ENCODE assay signal across 7 mouse cellular contexts in genomic region chr7:29296998-29297397, GRCm38 (mm10). TPM values are rescaled to one million over a fixed set of nuclear protein-coding genes. Genes with fewer than 3 reads are reported as not detected.
DNase-seq lines count a peak whose midpoint lies in the region; ATAC-seq and TF ChIP-seq lines count a peak whose summit lies in the region.

No protein-coding gene starts in this region.

- no peaks in the 10 kb centered on the region for H3K9me3 ChIP-seq in forebrain, embryonic 16.5 days (ENCODE audit: control insufficient read depth, low read length)
- no peaks in the 10 kb centered on the region for H3K9me3 ChIP-seq in intestine, embryonic 15.5 days
- H3K9me3 ChIP-seq in lung, embryonic 14.5 days (ENCODE audit: low read depth, low read length): no peaks in the 10 kb centered on the region

- H3K36me3 ChIP-seq in thymus, adult 2 months (ENCODE audit: control insufficient read depth, insufficient read depth, low read length): no peaks in the 10 kb centered on the region
- no peaks in the 10 kb centered on the region for H3K36me3 ChIP-seq in forebrain, embryonic 16.5 days (ENCODE audit: control insufficient read depth, insufficient read depth)
- no peaks in the 10 kb centered on the region for H3K36me3 ChIP-seq in intestine, embryonic 15.5 days
- peaks cover 11% of the 10 kb centered on the region; the same call in 1 of the 2 replicates for H3K36me3 ChIP-seq in lung, embryonic 14.5 days (ENCODE audit: insufficient read depth)

- whole genome bisulfite sequencing in thymus, adult 2 months: 22% methylated on average over 10 of the region's 10 CpGs
- 11% methylated on average over 10 of the region's 10 CpGs for WGBS in forebrain, embryonic 16.5 days
- 10% methylated on average over 10 of the region's 10 CpGs for WGBS in intestine, embryonic 15.5 days
- WGBS in lung, embryonic 14.5 days: 8% methylated on average over 10 of the region's 10 CpGs

- TF ChIP-seq CTCF in thymus, adult 2 months (IDR thresholded peaks at IDR 0.05; ENCODE audit: borderline replicate concordance, control insufficient read depth, extremely low read depth, insufficient read depth, low read length, poor library complexity): no peak
- peak; percentile 91 for TF ChIP-seq CTCF in lung, embryonic 14.5 days (IDR thresholded peaks at IDR 0.05; ENCODE audit: low read depth)

- TF ChIP-seq POLR2A in thymus, adult 2 months (IDR thresholded peaks at IDR 0.05; ENCODE audit: control insufficient read depth, extremely low read depth, insufficient read depth, low read length, poor library complexity): no peak

- peak overlapping the region; percentile 11; the same call in 1 of the 2 replicates for H3K4me2 ChIP-seq in forebrain, embryonic 16.5 days (ENCODE audit: low read length)
- peak overlapping the region; percentile 36 for H3K4me2 ChIP-seq in intestine, embryonic 15.5 days (replicated peaks)
- no peak overlapping the region for H3K4me2 ChIP-seq in lung, embryonic 14.5 days

- H3K27ac ChIP-seq in thymus, adult 2 months (ENCODE audit: control insufficient read depth, insufficient read depth, low read length): no peak overlapping the region
- no peak overlapping the region for H3K27ac ChIP-seq in forebrain, embryonic 16.5 days (ENCODE audit: low read length)
- no peak overlapping the region for H3K27ac ChIP-seq in intestine, embryonic 15.5 days
- no peak overlapping the region for H3K27ac ChIP-seq in lung, embryonic 14.5 days (ENCODE audit: low read depth)

- no peak for ATAC-seq in forebrain, embryonic 16.5 days
- ATAC-seq in intestine, embryonic 15.5 days: 0 out of 2 replicates have a peak, but pooled peaks have one; percentile 34
- ATAC-seq in lung, embryonic 14.5 days (ENCODE audit: insufficient read depth): no peak

- H3K4me3 ChIP-seq in thymus, adult 2 months (ENCODE audit: control insufficient read depth, insufficient read depth, low read length): no peak overlapping the region
- H3K4me3 ChIP-seq in forebrain, embryonic 16.5 days (replicated peaks; ENCODE audit: low read length): no peak overlapping the region
- H3K4me3 ChIP-seq in intestine, embryonic 15.5 days (replicated peaks): no peak overlapping the region
- no peak overlapping the region for H3K4me3 ChIP-seq in lung, embryonic 14.5 days (ENCODE audit: low read depth, low read length)

- H3K4me1 ChIP-seq in thymus, adult 2 months (replicated peaks; ENCODE audit: control insufficient read depth, insufficient read depth, low read length): peaks cover 4% of the 10 kb centered on the region; the same call in 1 of the 2 replicates
- H3K4me1 ChIP-seq in forebrain, embryonic 16.5 days (replicated peaks; ENCODE audit: control insufficient read depth, insufficient read depth, low read length): peaks cover 13% of the 10 kb centered on the region
- peaks cover 16% of the 10 kb centered on the region for H3K4me1 ChIP-seq in intestine, embryonic 15.5 days (replicated peaks)
- peaks cover 17% of the 10 kb centered on the region for H3K4me1 ChIP-seq in lung, embryonic 14.5 days (ENCODE audit: insufficient read depth)

- H3K27me3 ChIP-seq in thymus, adult 2 months (ENCODE audit: control insufficient read depth, insufficient read depth, low read length): no peaks in the 10 kb centered on the region
- H3K27me3 ChIP-seq in forebrain, embryonic 16.5 days (replicated peaks; ENCODE audit: control insufficient read depth, insufficient read depth, low read length): no peaks in the 10 kb centered on the region
- no peaks in the 10 kb centered on the region for H3K27me3 ChIP-seq in intestine, embryonic 15.5 days (replicated peaks)
- no peaks in the 10 kb centered on the region for H3K27me3 ChIP-seq in lung, embryonic 14.5 days (ENCODE audit: insufficient read depth, low read length)

- 0 out of 2 replicates have a peak overlapping the region, but pooled peaks have one; percentile 28 for H3K9ac ChIP-seq in forebrain, embryonic 16.5 days (replicated peaks; ENCODE audit: low read depth, low read length)
- no peak overlapping the region for H3K9ac ChIP-seq in intestine, embryonic 15.5 days
- no peak overlapping the region for H3K9ac ChIP-seq in lung, embryonic 14.5 days

- DNase-seq in thymus, adult 2 months: peak; percentile 66
- no peak for DNase-seq in thymus, adult 18-20 months
- peak; percentile 91 for DNase-seq in brain, adult 2 months (ENCODE audit: low read depth, low spot score)
- DNase-seq in lung, embryonic 14.5 days: peak; percentile 90
- peak; percentile 15 for DNase-seq in spleen, adult 12 weeks (ENCODE audit: low spot score)

RNA-seq across cellular contexts. Expression of gene Dpf1, which starts 6.8 kb away (rescaled TPM):
- 1.6 and 1.8 TPM in 2 replicates for polyA plus RNA-seq in thymus, adult 2 months (2012; rRNA removed)
- 259 and 270 TPM in 2 replicates for polyA plus RNA-seq in forebrain, embryonic 16.5 days (2015; fragmentation: Nextera tagmentation; extraction: Ambion mirVana)
- 6.7 and 6.8 TPM in 2 replicates for polyA plus RNA-seq in intestine, embryonic 15.5 days (2015; fragmentation: Nextera tagmentation; extraction: Ambion mirVana)
- 13.5 and 14.7 TPM in 2 replicates for polyA plus RNA-seq in lung, embryonic 14.5 days (2014; fragmentation: Nextera tagmentation; extraction: Ambion mirVana)

RNA-seq across cellular contexts. Expression of gene Ppp1r14a, which starts 7.9 kb away (rescaled TPM):
- polyA plus RNA-seq in thymus, adult 2 months (2012; rRNA removed): 5.4 and 5.8 TPM in 2 replicates
- 4.3 and 6.1 TPM in 2 replicates for polyA plus RNA-seq in forebrain, embryonic 16.5 days (2015; fragmentation: Nextera tagmentation; extraction: Ambion mirVana)
- 44.3 and 50.7 TPM in 2 replicates for polyA plus RNA-seq in intestine, embryonic 15.5 days (2015; fragmentation: Nextera tagmentation; extraction: Ambion mirVana)
- polyA plus RNA-seq in lung, embryonic 14.5 days (2014; fragmentation: Nextera tagmentation; extraction: Ambion mirVana): 114 and 127 TPM in 2 replicates

RNA-seq across cellular contexts. Expression of gene Spint2, which starts 15.3 kb away (rescaled TPM):
- 426 and 460 TPM in 2 replicates for polyA plus RNA-seq in thymus, adult 2 months (2012; rRNA removed)
- polyA plus RNA-seq in forebrain, embryonic 16.5 days (2015; fragmentation: Nextera tagmentation; extraction: Ambion mirVana): 39.9 and 50.9 TPM in 2 replicates
- 633 and 716 TPM in 2 replicates for polyA plus RNA-seq in intestine, embryonic 15.5 days (2015; fragmentation: Nextera tagmentation; extraction: Ambion mirVana)
- 243 and 265 TPM in 2 replicates for polyA plus RNA-seq in lung, embryonic 14.5 days (2014; fragmentation: Nextera tagmentation; extraction: Ambion mirVana)

RNA-seq across cellular contexts. Expression of gene 2200002D01Rik, which starts 48.7 kb away (rescaled TPM):
- 3.6 and 3.7 TPM in 2 replicates for polyA plus RNA-seq in thymus, adult 2 months (2012; rRNA removed)
- polyA plus RNA-seq in forebrain, embryonic 16.5 days (2015; fragmentation: Nextera tagmentation; extraction: Ambion mirVana): 0.65 and 1.5 TPM in 2 replicates
- 178 and 182 TPM in 2 replicates for polyA plus RNA-seq in intestine, embryonic 15.5 days (2015; fragmentation: Nextera tagmentation; extraction: Ambion mirVana)
- 4.6 and 4.7 TPM in 2 replicates for polyA plus RNA-seq in lung, embryonic 14.5 days (2014; fragmentation: Nextera tagmentation; extraction: Ambion mirVana)

RNA-seq across cellular contexts. Expression of gene Yif1b, which starts 58.9 kb away (rescaled TPM):
- polyA plus RNA-seq in thymus, adult 2 months (2012; rRNA removed): 143 and 146 TPM in 2 replicates
- 76.3 and 81.0 TPM in 2 replicates for polyA plus RNA-seq in forebrain, embryonic 16.5 days (2015; fragmentation: Nextera tagmentation; extraction: Ambion mirVana)
- polyA plus RNA-seq in intestine, embryonic 15.5 days (2015; fragmentation: Nextera tagmentation; extraction: Ambion mirVana): 77.7 and 86.6 TPM in 2 replicates
- polyA plus RNA-seq in lung, embryonic 14.5 days (2014; fragmentation: Nextera tagmentation; extraction: Ambion mirVana): 121 and 123 TPM in 2 replicates

Comparison
In these comparisons a context has a peak if more than half of its experiments do, and no peak if none do; other contexts are left out.
1. DNase-seq: peak in thymus, adult 2 months (single experiment), brain, adult 2 months (single experiment), lung, embryonic 14.5 days (single experiment) and spleen, adult 12 weeks (single experiment); none in thymus, adult 18-20 months (0 of 2).
2. RNA of gene Dpf1, which starts 6.8 kb away (polyA plus RNA-seq): 259 to 270 TPM in forebrain, embryonic 16.5 days; 13.5 to 14.7 TPM in lung, embryonic 14.5 days, 6.7 to 6.8 TPM in intestine, embryonic 15.5 days and 1.6 to 1.8 TPM in thymus, adult 2 months; every median in the first group is over 10 times any median in the second.